Mouse (Mus musculus) ES-Bruce4 (cell line): ENCODE measurements around the gene Dhrs13.

Source experiments
- CTCF ChIP-seq: IDR thresholded peaks from one replicate; pipeline ENCODE4 v1.8.1; 2011; ENCODE audit warnings: low read depth, low read length
- EP300 ChIP-seq: IDR thresholded peaks from 2 replicates; pipeline ENCODE4 v1.6.1; 2011; ENCODE audit warnings: low read depth, low read length; ENCODE audit not compliant: insufficient read depth

DNA sequence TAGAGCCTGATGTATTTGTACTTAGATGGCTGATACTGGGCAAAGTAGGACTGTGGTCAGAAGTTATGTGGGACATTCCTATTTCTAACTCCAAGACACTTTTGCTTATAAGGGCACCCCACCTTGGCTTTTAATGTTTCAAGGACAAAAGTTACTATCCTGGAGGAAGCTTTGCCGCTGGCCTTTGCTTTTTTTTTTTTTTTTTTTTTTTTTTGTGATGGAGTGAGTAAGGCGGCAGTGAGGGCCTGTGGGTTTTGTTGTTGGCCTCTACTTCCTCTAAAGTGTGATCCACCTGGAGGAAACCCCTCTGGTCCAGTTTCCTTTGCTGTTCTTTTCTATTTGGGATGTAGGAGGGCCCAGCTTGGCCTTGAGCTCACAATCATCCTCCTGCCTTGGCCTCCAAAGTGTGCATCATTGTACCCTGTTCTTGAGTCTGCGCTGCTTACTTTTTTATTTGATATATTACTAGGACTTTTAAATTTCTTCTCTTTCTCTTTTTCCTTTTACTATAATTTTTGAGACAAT lies 46.5 kb upstream of the Dhrs13 start:
- TF ChIP-seq CTCF (no peak), EP300 (no peak)
